Mouse (Mus musculus) gastrocnemius, postnatal 14 days (tissue): ENCODE results near the gene Lrrc75a. TPM values are rescaled to one million over a fixed set of nuclear protein-coding genes. Genes with fewer than 3 reads are reported as not detected.

Source experiments
- DNase-seq: peaks from one replicate; pipeline ENCODE4 v3.0.0; 2021; ENCODE audit warnings: mixed read lengths
- intact Hi-C: fragments of 180-260 bp; cut with DNase I; formaldehyde crosslinking; loops from one replicate; pipeline ENCODE4 v1.15.1; 2025; ENCODE audit warnings: low total_unique reads
- total RNA-seq, 2 experiments: library from RNA; stranded (reverse); gene quantifications; 2 replicates each; pipeline ENCODE4 v1.2.3; 2021

Gene Lrrc75a
- total RNA-seq, 2 experiments from 2014 or later, result 7.2 to 8.8 TPM

GRCm38 (mm10) chr11:62568300-62568699 is 80.0 kb downstream of the Lrrc75a start:
- intact Hi-C loops, result no loop called here
- no peak for DNase-seq

GRCm38 (mm10) chr11:62566211-62566610 is 82.1 kb downstream of the Lrrc75a start:
- no peak for DNase-seq
- intact Hi-C loops, result no loop called here

- intact Hi-C loops, result no loop called here
- no peak for DNase-seq
These were observed 82.6 kb downstream of the Lrrc75a start for GRCm38 (mm10) chr11:62565747-62566146.

- intact Hi-C loops, result no loop called here
- DNase-seq, result no peak
These were observed 84.7 kb downstream of the Lrrc75a start for GRCm38 (mm10) chr11:62563590-62563989.

GRCm38 (mm10) chr11:62560463-62561016 is 87.8 kb downstream of the Lrrc75a start:
- peak; percentile 11 for DNase-seq
- intact Hi-C loops, result no loop called here

GRCm38 (mm10) chr11:62558961-62559646 is 89.2 kb downstream of the Lrrc75a start:
- intact Hi-C loops, result no loop called here
- peak; percentile 78 for DNase-seq

- intact Hi-C loops, result no loop called here
- no peak for DNase-seq
These were observed 90.2 kb downstream of the Lrrc75a start for GRCm38 (mm10) chr11:62558152-62558551.

GRCm38 (mm10) chr11:62557205-62557604 is 91.1 kb downstream of the Lrrc75a start:
- intact Hi-C loops, result no loop called here
- no peak for DNase-seq

GRCm38 (mm10) chr11:62555896-62556412 is 92.4 kb downstream of the Lrrc75a start:
- intact Hi-C loops, result no loop called here
- DNase-seq, result no peak

GRCm38 (mm10) chr11:62554934-62555517 is 93.3 kb downstream of the Lrrc75a start:
- DNase-seq, result no peak
- intact Hi-C loops, result no loop called here

Other genes with a start within 250 kb of the Lrrc75a start
- gene Pigl, start 190.1 kb downstream of the Lrrc75a start, total RNA-seq, result 1 to 10 TPM; 2.7 to 3.0 TPM
- 100 to 1,000 TPM; 109 to 116 TPM for gene Ncor1, start 190.0 kb downstream of the Lrrc75a start, total RNA-seq
- gene Cenpv, start 109.3 kb downstream of the Lrrc75a start, total RNA-seq, result 10 to 100 TPM; 15.4 to 20.4 TPM
- 1,000 to 10,000 TPM; 1,001 to 1,005 TPM for gene Ubb, start 97.4 kb downstream of the Lrrc75a start, total RNA-seq
- 1 to 10 TPM; 1.7 to 2.4 TPM for gene Trpv2, start 74.0 kb downstream of the Lrrc75a start, total RNA-seq
- gene Mmgt2, start 141 bp upstream of the Lrrc75a start, total RNA-seq, result 1 to 10 TPM; 5.5 to 7.8 TPM
- 1 to 10 TPM; 1.7 TPM for gene Zfp287, start 83.4 kb upstream of the Lrrc75a start, total RNA-seq
- not detected for gene Gm10428, start 104.6 kb upstream of the Lrrc75a start, total RNA-seq
- gene Zfp286, start 140.9 kb upstream of the Lrrc75a start, total RNA-seq, result 1 to 10 TPM in 1 of 2 experiments, under 1 TPM in 1; 0.95 to 1.8 TPM
- 10 to 100 TPM; 28.9 to 30.2 TPM for gene Trim16, start 171.7 kb upstream of the Lrrc75a start, total RNA-seq
- under 1 TPM; 0.24 to 0.59 TPM for gene Fbxw10, start 198.5 kb upstream of the Lrrc75a start, total RNA-seq
- 1 to 10 TPM; 8.9 to 9.8 TPM for gene Tvp23b, start 230.9 kb upstream of the Lrrc75a start, total RNA-seq